Mouse (Mus musculus) testis, adult 2 months (tissue): ENCODE results near the gene Cyp4f14. TPM values are rescaled to one million over a fixed set of nuclear protein-coding genes. Genes with fewer than 3 reads are reported as not detected.
"Not testable (repeated sequence)": the region's sequence is repeated elsewhere in the genome, so short reads cannot be mapped to it uniquely, and the experiment has no call there.

Experiments used
- H3K27ac ChIP-seq: fragments of 200-500 bp; 2 replicates; pipeline ENCODE4 v1.5.1; 2012; ENCODE audit warnings: low read depth, low read length; ENCODE audit not compliant: control insufficient read depth, insufficient read depth
- H3K27me3 ChIP-seq: fragments of 200-500 bp; 2 replicates; pipeline ENCODE4 v1.6.1; 2012; ENCODE audit warnings: mild to moderate bottlenecking, low read length, moderate library complexity; ENCODE audit not compliant: control insufficient read depth, insufficient read depth
- H3K36me3 ChIP-seq: fragments of 200-500 bp; 2 replicates; pipeline ENCODE4 v1.6.1; 2012; ENCODE audit warnings: mild to moderate bottlenecking, low read length; ENCODE audit not compliant: control insufficient read depth, insufficient read depth
- H3K4me1 ChIP-seq: fragments of 200-500 bp; 2 replicates; pipeline ENCODE4 v1.6.1; 2012; ENCODE audit warnings: low read length; ENCODE audit not compliant: control insufficient read depth, insufficient read depth
- H3K4me3 ChIP-seq: fragments of 200-500 bp; 2 replicates; pipeline ENCODE4 v1.5.1; 2012; ENCODE audit warnings: low read depth, mild to moderate bottlenecking, low read length, moderate library complexity, mixed read lengths; ENCODE audit not compliant: control insufficient read depth
- CTCF ChIP-seq: fragments of 200-500 bp; IDR thresholded peaks from 2 replicates; pipeline ENCODE4 v1.5.1; 2012; ENCODE audit warnings: low read depth, mild to moderate bottlenecking, inconsistent platforms, low read length, moderate library complexity; ENCODE audit not compliant: control insufficient read depth, insufficient read depth, insufficient replicate concordance
- POLR2A ChIP-seq: fragments of 200-500 bp; IDR thresholded peaks from 2 replicates; pipeline ENCODE4 v1.6.1; 2012; ENCODE audit warnings: low read depth, mild to moderate bottlenecking, inconsistent platforms, low read length, moderate library complexity; ENCODE audit not compliant: control insufficient read depth
- polyA plus RNA-seq: library from polyadenylated mRNA; depleted of rRNA; stranded (reverse); fragments of >200 nt; gene quantifications from 2 replicates; pipeline ENCODE4 v1.2.3, GENCODE M21; 2012; rRNA removed

Gene Cyp4f14
- polyA plus RNA-seq, 1 experiment = 1.1 TPM

GRCm38 (mm10) chr17:32872696-32873095, 44.4 kb downstream of the Cyp4f14 start:
- TF ChIP-seq CTCF = no peak
- no peak for TF ChIP-seq POLR2A
- Histone ChIP-seq H3K27ac (no peak overlapping the region), H3K36me3 (no peaks in the 10 kb centered on the region)

GRCm38 (mm10) chr17:32872091-32872490, 45.1 kb downstream of the Cyp4f14 start:
- H3K36me3 ChIP-seq = no peaks in the 10 kb centered on the region
- H3K4me3 ChIP-seq = no peak overlapping the region
- TF ChIP-seq POLR2A (no peak), CTCF (no peak)
- no peak overlapping the region for H3K27ac ChIP-seq
- H3K4me1 ChIP-seq = peaks cover 5% of the 10 kb centered on the region
- H3K27me3 ChIP-seq = no peaks in the 10 kb centered on the region

More at GRCm38 (mm10) chr17:32872696-32873095, 44.4 kb downstream of the Cyp4f14 start:
- peaks cover 11% of the 10 kb centered on the region for H3K4me1 ChIP-seq
- no peaks in the 10 kb centered on the region for H3K27me3 ChIP-seq
- H3K4me3 ChIP-seq = no peak overlapping the region

- TF ChIP-seq CTCF = no peak
- no peak for TF ChIP-seq POLR2A
- no peak overlapping the region for H3K4me3 ChIP-seq
- H3K36me3 ChIP-seq = no peaks in the 10 kb centered on the region
- no peaks in the 10 kb centered on the region for H3K27me3 ChIP-seq
- no peaks in the 10 kb centered on the region for H3K4me1 ChIP-seq
- no peak overlapping the region for H3K27ac ChIP-seq
These were observed 45.7 kb downstream of the Cyp4f14 start for GRCm38 (mm10) chr17:32871483-32871882.

- H3K36me3 ChIP-seq, H3K27ac ChIP-seq, H3K4me3 ChIP-seq, H3K4me1 ChIP-seq, H3K27me3 ChIP-seq: not testable (repeated sequence)
These were observed 49.9 kb downstream of the Cyp4f14 start for GRCm38 (mm10) chr17:32867266-32867665.

- H3K4me3 ChIP-seq, H3K4me1 ChIP-seq, H3K27me3 ChIP-seq, H3K27ac ChIP-seq, H3K36me3 ChIP-seq: not testable (repeated sequence)
These were observed 60.4 kb downstream of the Cyp4f14 start for GRCm38 (mm10) chr17:32856713-32857112.

Other genes with a start within 250 kb of the Cyp4f14 start
- 1.2 and 1.6 TPM in 2 replicates for gene Cyp4f15, start 231.7 kb downstream of the Cyp4f14 start, polyA plus RNA-seq
- gene Zfp871, start 129.1 kb downstream of the Cyp4f14 start, polyA plus RNA-seq = 1.5 and 2.0 TPM in 2 replicates
- 0.05 and 0.10 TPM in 2 replicates for gene Zfp811, start 107.4 kb downstream of the Cyp4f14 start, polyA plus RNA-seq
- 0.36 and 0.58 TPM in 2 replicates for gene Zfp799, start 87.1 kb downstream of the Cyp4f14 start, polyA plus RNA-seq
- gene Zfp870, start 25.7 kb downstream of the Cyp4f14 start, polyA plus RNA-seq = 0.30 TPM in 2 replicates
- gene Cyp4f13, start 30.1 kb upstream of the Cyp4f14 start, polyA plus RNA-seq = 7.8 and 8.0 TPM in 2 replicates
- gene Zfp472, start 48.5 kb upstream of the Cyp4f14 start, polyA plus RNA-seq = 0.64 TPM in 2 replicates
- 1.1 and 1.3 TPM in 2 replicates for gene Zfp952, start 75.8 kb upstream of the Cyp4f14 start, polyA plus RNA-seq
- gene Zfp763, start 116.1 kb upstream of the Cyp4f14 start, polyA plus RNA-seq = 0.90 and 1.8 TPM in 2 replicates
- gene 4921501E09Rik, start 150.7 kb upstream of the Cyp4f14 start, polyA plus RNA-seq = 5.4 and 7.0 TPM in 2 replicates
- 1.6 and 2.6 TPM in 2 replicates for gene Zfp563, start 172.0 kb upstream of the Cyp4f14 start, polyA plus RNA-seq
- 43.9 and 48.7 TPM in 2 replicates for gene Morc2b, start 222.3 kb upstream of the Cyp4f14 start, polyA plus RNA-seq